In genomic region chrX:71364062-71364461, GRCm38 (mm10) we compare ENCODE assay signal across 8 mouse cellular contexts. TPM values are rescaled to one million over a fixed set of nuclear protein-coding genes. Genes with fewer than 3 reads are reported as not detected.
DNase-seq lines count a peak whose midpoint lies in the region; ATAC-seq and TF ChIP-seq lines count a peak whose summit lies in the region.

No protein-coding gene starts in this region.

- no peaks in the 10 kb centered on the region for H3K9me3 ChIP-seq in embryonic facial prominence, embryonic 15.5 days (replicated peaks)
- H3K9me3 ChIP-seq in intestine, postnatal 0 days (ENCODE audit: control insufficient read depth), result no peaks in the 10 kb centered on the region
- H3K9me3 ChIP-seq in neural tube, embryonic 12.5 days, result no peaks in the 10 kb centered on the region

- DNase-seq in layer of hippocampus, adult 2 months (ENCODE audit: low spot score in 2 of 2), result peak; percentile 36 to 66
- DNase-seq in layer of hippocampus, postnatal 25 days (ENCODE audit: extremely low spot score in 1 of 2, low spot score in 1 of 2), result no peak
- no peak for DNase-seq in thymus, postnatal 10 days (ENCODE audit: low spot score in 2 of 2)
- DNase-seq in lung, postnatal 36 days, result no peak

- H3K4me2 ChIP-seq in embryonic facial prominence, embryonic 15.5 days (replicated peaks), result peak overlapping the region; percentile 59
- peak overlapping the region; percentile 70 for H3K4me2 ChIP-seq in intestine, postnatal 0 days (replicated peaks; ENCODE audit: low read depth)
- H3K4me2 ChIP-seq in neural tube, embryonic 12.5 days (replicated peaks), result peak overlapping the region; percentile 61

- H3K4me1 ChIP-seq in embryonic facial prominence, embryonic 15.5 days, result no peaks in the 10 kb centered on the region
- no peaks in the 10 kb centered on the region for H3K4me1 ChIP-seq in intestine, postnatal 0 days (replicated peaks; ENCODE audit: control insufficient read depth, insufficient read depth, low read length)
- H3K4me1 ChIP-seq in neural tube, embryonic 12.5 days, result no peaks in the 10 kb centered on the region

- no peaks in the 10 kb centered on the region for H3K27me3 ChIP-seq in embryonic facial prominence, embryonic 15.5 days
- no peaks in the 10 kb centered on the region for H3K27me3 ChIP-seq in intestine, postnatal 0 days (replicated peaks; ENCODE audit: control insufficient read depth, insufficient read depth, low read length)
- H3K27me3 ChIP-seq in neural tube, embryonic 12.5 days (replicated peaks), result no peaks in the 10 kb centered on the region

- H3K4me3 ChIP-seq in layer of hippocampus, adult 2 months, result peak overlapping the region; percentile 67
- peak overlapping the region; percentile 62 for H3K4me3 ChIP-seq in embryonic facial prominence, embryonic 15.5 days (replicated peaks)
- H3K4me3 ChIP-seq in intestine, postnatal 0 days (ENCODE audit: low read depth, low read length), result peak overlapping the region; percentile 59
- H3K4me3 ChIP-seq in neural tube, embryonic 12.5 days, result peak overlapping the region; percentile 59

- no peak for ATAC-seq in embryonic facial prominence, embryonic 15.5 days (ENCODE audit: insufficient number of reproducible peaks, low FRiP score, low TSS enrichment, low read depth)
- no peak for ATAC-seq in intestine, postnatal 0 days
- ATAC-seq in neural tube, embryonic 12.5 days (ENCODE audit: low FRiP score, low read depth), result no peak
- no peak for ATAC-seq in megakaryocyte-erythroid progenitor cell, adult 5-6 weeks (replicated peaks; ENCODE audit: low FRiP score, low TSS enrichment, poor library complexity, severe bottlenecking)

- WGBS in embryonic facial prominence, embryonic 15.5 days, result 63% methylated on average over 5 of the region's 5 CpGs
- WGBS in intestine, postnatal 0 days, result 56% methylated on average over 5 of the region's 5 CpGs
- WGBS in neural tube, embryonic 12.5 days, result 72% methylated on average over 5 of the region's 5 CpGs

- no peak overlapping the region for H3K9ac ChIP-seq in embryonic facial prominence, embryonic 15.5 days
- 0 out of 2 replicates have a peak overlapping the region, but pooled peaks have one; percentile 77 for H3K9ac ChIP-seq in intestine, postnatal 0 days (ENCODE audit: low read depth, low read length)
- H3K9ac ChIP-seq in neural tube, embryonic 12.5 days, result no peak overlapping the region

- TF ChIP-seq CTCF in layer of hippocampus, adult 2 months (conservative IDR thresholded peaks at IDR 0.05), result no peak
- no peak for TF ChIP-seq CTCF in intestine, postnatal 0 days (IDR thresholded peaks at IDR 0.05; ENCODE audit: low read depth)

- H3K27ac ChIP-seq in layer of hippocampus, adult 2 months, result peak overlapping the region; percentile 96
- no peak overlapping the region for H3K27ac ChIP-seq in embryonic facial prominence, embryonic 15.5 days (replicated peaks)
- H3K27ac ChIP-seq in intestine, postnatal 0 days (ENCODE audit: low read depth, low read length), result no peak overlapping the region
- H3K27ac ChIP-seq in neural tube, embryonic 12.5 days, result no peak overlapping the region

- no peaks in the 10 kb centered on the region for H3K36me3 ChIP-seq in embryonic facial prominence, embryonic 15.5 days
- H3K36me3 ChIP-seq in intestine, postnatal 0 days (ENCODE audit: control insufficient read depth, insufficient read depth), result no peaks in the 10 kb centered on the region
- H3K36me3 ChIP-seq in neural tube, embryonic 12.5 days, result no peaks in the 10 kb centered on the region

RNA-seq across cellular contexts. Expression of gene Mtmr1, which starts 0.5 kb away (rescaled TPM):
- total RNA-seq in layer of hippocampus, adult 2 months (2021), result 10 to 100 TPM; 52.0 to 54.1 TPM
- 10 to 100 TPM; 50.1 to 53.9 TPM for total RNA-seq in layer of hippocampus, postnatal 25 days (2021)
- polyA plus RNA-seq in embryonic facial prominence, embryonic 15.5 days (2015; fragmentation: Nextera tagmentation; extraction: Ambion mirVana), result 11.6 and 12.4 TPM in 2 replicates
- polyA plus RNA-seq in intestine, postnatal 0 days (2015; fragmentation: Nextera tagmentation; extraction: Ambion mirVana), result 9.3 and 9.4 TPM in 2 replicates
- 16.8 and 19.4 TPM in 2 replicates for polyA plus RNA-seq in neural tube, embryonic 12.5 days (2016; fragmentation: Nextera tagmentation; extraction: Ambion mirVana)
- 18.2 and 20.3 TPM in 2 replicates for total RNA-seq in megakaryocyte-erythroid progenitor cell, adult 5-6 weeks (2014; fragmentation: Nextera tagmentation)
- total RNA-seq in megakaryocyte-erythroid progenitor cell, adult 5-6 weeks (2017), result 23.1 and 24.2 TPM in 2 replicates

Comparison
In these comparisons a context has a peak if more than half of its experiments do, and no peak if none do; other contexts are left out.
1. DNase-seq: peak in layer of hippocampus, adult 2 months (2 of 2); none in layer of hippocampus, postnatal 25 days (0 of 2), thymus, postnatal 10 days (0 of 2) and lung, postnatal 36 days (single experiment).
2. Peak in every context shown above with its lines, with median percentiles within 50 percentile points of each other: H3K4me3 ChIP-seq and H3K4me2 ChIP-seq.